Mouse (Mus musculus): ENCODE data around the gene Rhbdf2. TPM values are rescaled to one million over a fixed set of nuclear protein-coding genes. Genes with fewer than 3 reads are reported as not detected.

Gene Rhbdf2
- total RNA-seq, 1 experiment, result 29.3 TPM

DNA sequence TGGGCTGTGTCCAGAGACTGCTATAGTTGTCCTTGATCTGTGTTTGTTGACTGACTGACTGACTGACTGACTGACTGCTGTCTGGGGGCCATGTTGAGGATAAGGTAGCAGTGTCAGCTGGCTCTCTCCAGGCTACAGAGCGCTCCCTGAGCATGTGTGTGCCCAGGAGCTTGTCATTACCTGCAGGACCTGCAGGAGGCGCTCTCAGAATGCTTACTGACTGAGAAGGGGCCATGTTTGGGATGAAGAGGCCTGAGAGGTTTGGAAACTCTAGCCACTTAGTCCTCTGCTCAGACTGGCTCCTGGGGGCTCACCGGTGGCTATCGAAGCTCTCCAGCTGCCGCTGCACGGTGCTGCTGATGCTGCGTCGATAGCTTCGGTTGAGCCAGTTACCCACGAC, 23.5 kb downstream of the Rhbdf2 start:
- H3K4me3 ChIP-seq (ENCODE audit: insufficient read depth in 1 of 2, low read depth in 1 of 2, low read length in 2 of 2, poor library complexity in 1 of 2, severe bottlenecking in 1 of 2), result no peak overlapping the region
- DNase-seq (ENCODE audit: low read depth, low spot score), result no peak
- no peaks in the 10 kb centered on the region for H3K9me3 ChIP-seq (ENCODE audit: control insufficient read depth, insufficient read depth, low read depth, low read length)
- no peak for TF ChIP-seq CHD2 (IDR thresholded peaks at IDR 0.05; ENCODE audit: low read depth, low read length)
- no peak for TF ChIP-seq ZNF384 (IDR thresholded peaks at IDR 0.05; ENCODE audit: low read depth, low read length)
- TF ChIP-seq ZC3H11A (IDR thresholded peaks at IDR 0.05; ENCODE audit: borderline replicate concordance, low read depth, low read length), result no peak; the same call in 1 of the 2 replicates
- TF ChIP-seq HCFC1 (IDR thresholded peaks at IDR 0.05; ENCODE audit: borderline replicate concordance, insufficient read depth, low read length), result no peak
- TF ChIP-seq MAFK (IDR thresholded peaks at IDR 0.05; ENCODE audit: insufficient read depth, low read depth, low read length), result no peak
- in situ Hi-C loops (cut with MboI; ENCODE audit: low sequenced_read_pairs in 2 of 2, unreplicated experiment in 2 of 2), result no loop called here
- peak overlapping the region; percentile 36; the same call in 1 of the 2 replicates for H3K9ac ChIP-seq (ENCODE audit: insufficient read depth, low read depth, low read length, poor library complexity, severe bottlenecking)
- peaks cover 2 to 32% of the 10 kb centered on the region in 2 experiments; a peak in 2 of 4 replicates for H3K4me1 ChIP-seq (ENCODE audit: control insufficient read depth in 2 of 2, insufficient read depth in 2 of 2, low read length in 2 of 2, poor library complexity in 1 of 2)
- H3K36me3 ChIP-seq (ENCODE audit: control insufficient read depth, insufficient read depth, low read length, poor library complexity, severe bottlenecking), result peaks cover 54% of the 10 kb centered on the region
- no peak overlapping the region for H3K27ac ChIP-seq (ENCODE audit: insufficient read depth, low read depth, low read length, poor library complexity, severe bottlenecking)

DNA sequence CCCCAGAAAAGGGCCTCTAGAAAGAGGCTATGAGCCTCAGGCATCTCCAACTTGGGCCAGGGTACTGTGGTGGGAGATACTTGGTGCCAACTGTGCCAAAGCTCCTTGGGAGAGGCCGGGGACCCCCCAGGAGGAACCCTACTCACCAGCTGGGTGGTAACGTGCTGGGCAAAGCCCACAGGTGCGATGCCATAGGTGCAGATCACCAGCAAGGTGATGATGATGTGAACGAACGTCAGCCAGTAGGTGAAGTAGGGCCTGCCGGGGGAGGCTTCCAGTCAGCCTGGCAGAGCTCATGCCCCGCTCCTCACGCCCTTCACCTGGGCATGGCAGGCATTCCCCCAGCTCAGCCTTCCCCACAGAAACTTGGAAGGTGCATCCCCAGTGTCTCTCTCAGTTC, 24.8 kb downstream of the Rhbdf2 start:
- DNase-seq (ENCODE audit: low read depth, low spot score), result no peak
- Histone ChIP-seq H3K9me3 (ENCODE audit: control insufficient read depth, insufficient read depth, low read depth, low read length) (no peaks in the 10 kb centered on the region), H3K36me3 (ENCODE audit: control insufficient read depth, insufficient read depth, low read length, poor library complexity, severe bottlenecking) (peaks cover 55% of the 10 kb centered on the region), H3K9ac (ENCODE audit: insufficient read depth, low read depth, low read length, poor library complexity, severe bottlenecking) (no peak overlapping the region), H3K4me1 (ENCODE audit: control insufficient read depth in 2 of 2, insufficient read depth in 2 of 2, low read length in 2 of 2, poor library complexity in 1 of 2) (peaks cover 2 to 30% of the 10 kb centered on the region in 2 experiments; a peak in 2 of 4 replicates), H3K4me3 (ENCODE audit: insufficient read depth in 1 of 2, low read depth in 1 of 2, low read length in 2 of 2, poor library complexity in 1 of 2, severe bottlenecking in 1 of 2) (no peak overlapping the region), H3K27ac (ENCODE audit: insufficient read depth, low read depth, low read length, poor library complexity, severe bottlenecking) (no peak overlapping the region)
- no peak for TF ChIP-seq MAFK (IDR thresholded peaks at IDR 0.05; ENCODE audit: insufficient read depth, low read depth, low read length)
- TF ChIP-seq ZC3H11A (IDR thresholded peaks at IDR 0.05; ENCODE audit: borderline replicate concordance, low read depth, low read length), result no peak
- no peak for TF ChIP-seq ZNF384 (IDR thresholded peaks at IDR 0.05; ENCODE audit: low read depth, low read length)
- TF ChIP-seq CHD2 (IDR thresholded peaks at IDR 0.05; ENCODE audit: low read depth, low read length), result no peak
- TF ChIP-seq HCFC1 (IDR thresholded peaks at IDR 0.05; ENCODE audit: borderline replicate concordance, insufficient read depth, low read length), result no peak
- in situ Hi-C loops (cut with MboI; ENCODE audit: low sequenced_read_pairs in 2 of 2, unreplicated experiment in 2 of 2), result no loop called here

DNA sequence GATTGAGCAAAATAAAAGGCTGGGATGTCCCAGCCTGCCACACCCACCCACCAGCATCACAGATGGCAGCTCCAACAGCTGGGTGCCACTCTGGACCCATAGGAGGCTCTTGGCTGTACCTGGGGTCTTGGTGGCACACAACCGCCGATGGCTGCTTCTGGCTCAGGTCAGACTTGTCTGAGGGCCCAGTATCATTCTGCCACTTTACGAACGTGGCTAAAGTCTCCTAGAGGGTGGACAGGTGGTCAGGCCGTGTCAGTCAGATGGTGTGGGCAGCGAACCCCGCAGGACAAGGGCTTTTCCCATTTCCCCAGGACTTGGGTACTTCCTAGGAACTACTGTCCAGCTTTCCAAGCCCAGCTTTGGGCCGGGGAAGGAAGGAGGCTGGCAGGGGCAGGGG, 25.7 kb downstream of the Rhbdf2 start:
- Histone ChIP-seq H3K4me1 (ENCODE audit: control insufficient read depth in 2 of 2, insufficient read depth in 2 of 2, low read length in 2 of 2, poor library complexity in 1 of 2) (peaks cover 2 to 27% of the 10 kb centered on the region in 2 experiments; a peak in 2 of 4 replicates), H3K9ac (ENCODE audit: insufficient read depth, low read depth, low read length, poor library complexity, severe bottlenecking) (no peak overlapping the region), H3K27ac (ENCODE audit: insufficient read depth, low read depth, low read length, poor library complexity, severe bottlenecking) (no peak overlapping the region), H3K9me3 (ENCODE audit: control insufficient read depth, insufficient read depth, low read depth, low read length) (no peaks in the 10 kb centered on the region), H3K36me3 (ENCODE audit: control insufficient read depth, insufficient read depth, low read length, poor library complexity, severe bottlenecking) (peaks cover 53% of the 10 kb centered on the region), H3K4me3 (ENCODE audit: insufficient read depth in 1 of 2, low read depth in 1 of 2, low read length in 2 of 2, poor library complexity in 1 of 2, severe bottlenecking in 1 of 2) (no peak overlapping the region)
- TF ChIP-seq HCFC1 (IDR thresholded peaks at IDR 0.05; ENCODE audit: borderline replicate concordance, insufficient read depth, low read length), result no peak
- no peak for TF ChIP-seq CHD2 (IDR thresholded peaks at IDR 0.05; ENCODE audit: low read depth, low read length)
- no peak for TF ChIP-seq ZNF384 (IDR thresholded peaks at IDR 0.05; ENCODE audit: low read depth, low read length)
- no peak for TF ChIP-seq ZC3H11A (IDR thresholded peaks at IDR 0.05; ENCODE audit: borderline replicate concordance, low read depth, low read length)
- TF ChIP-seq MAFK (IDR thresholded peaks at IDR 0.05; ENCODE audit: insufficient read depth, low read depth, low read length), result no peak
- DNase-seq (ENCODE audit: low read depth, low spot score), result no peak
- in situ Hi-C loops (cut with MboI; ENCODE audit: low sequenced_read_pairs in 2 of 2, unreplicated experiment in 2 of 2), result no loop called here

DNA sequence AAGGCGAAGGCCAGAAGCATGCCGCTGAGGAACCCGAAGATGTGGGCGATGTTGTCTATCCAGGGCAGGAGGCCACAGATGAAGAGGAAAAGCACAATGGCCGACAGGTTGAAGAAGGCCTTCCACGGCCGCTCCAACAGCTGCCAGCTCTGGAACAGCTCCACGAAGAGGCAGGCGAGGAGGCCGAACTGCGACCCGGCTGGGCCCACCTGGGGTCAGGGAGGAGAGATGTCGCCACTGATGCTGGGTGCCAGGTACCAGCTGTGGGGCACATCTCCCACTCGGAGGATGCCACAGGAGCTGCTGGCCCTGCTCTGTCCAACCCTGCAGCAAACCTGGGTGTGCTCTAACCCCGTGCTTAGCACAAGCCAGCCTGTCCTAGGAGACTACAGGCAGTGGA, 27.6 kb downstream of the Rhbdf2 start:
- in situ Hi-C loops (cut with MboI; ENCODE audit: low sequenced_read_pairs in 2 of 2, unreplicated experiment in 2 of 2), result no loop called here
- peaks cover 44% of the 10 kb centered on the region for H3K36me3 ChIP-seq (ENCODE audit: control insufficient read depth, insufficient read depth, low read length, poor library complexity, severe bottlenecking)
- no peak for DNase-seq (ENCODE audit: low read depth, low spot score)
- H3K4me1 ChIP-seq (ENCODE audit: control insufficient read depth in 2 of 2, insufficient read depth in 2 of 2, low read length in 2 of 2, poor library complexity in 1 of 2), result peaks cover 0 to 12% of the 10 kb centered on the region in 2 experiments; a peak in 2 of 4 replicates
- TF ChIP-seq ZNF384 (IDR thresholded peaks at IDR 0.05; ENCODE audit: low read depth, low read length) (no peak), CHD2 (IDR thresholded peaks at IDR 0.05; ENCODE audit: low read depth, low read length) (no peak), HCFC1 (IDR thresholded peaks at IDR 0.05; ENCODE audit: borderline replicate concordance, insufficient read depth, low read length) (no peak), MAFK (IDR thresholded peaks at IDR 0.05; ENCODE audit: insufficient read depth, low read depth, low read length) (no peak), ZC3H11A (IDR thresholded peaks at IDR 0.05; ENCODE audit: borderline replicate concordance, low read depth, low read length) (no peak)
- H3K9ac ChIP-seq (ENCODE audit: insufficient read depth, low read depth, low read length, poor library complexity, severe bottlenecking), result no peak overlapping the region
- H3K27ac ChIP-seq (ENCODE audit: insufficient read depth, low read depth, low read length, poor library complexity, severe bottlenecking), result no peak overlapping the region
- H3K4me3 ChIP-seq (ENCODE audit: insufficient read depth in 1 of 2, low read depth in 1 of 2, low read length in 2 of 2, poor library complexity in 1 of 2, severe bottlenecking in 1 of 2), result no peak overlapping the region
- H3K9me3 ChIP-seq (ENCODE audit: control insufficient read depth, insufficient read depth, low read depth, low read length), result no peaks in the 10 kb centered on the region

All from ES-E14 (cell line).